Mouse (Mus musculus): ENCODE measurements around the gene Chrnb1. TPM values are rescaled to one million over a fixed set of nuclear protein-coding genes. Genes with fewer than 3 reads are reported as not detected.
A peak's percentile ranks its signal among the peaks of the same experiment; 100 is the strongest.

Chrnb1 gene
- polyA plus RNA-seq, 1 experiment from 2014 or later: 1.5 TPM

DNA sequence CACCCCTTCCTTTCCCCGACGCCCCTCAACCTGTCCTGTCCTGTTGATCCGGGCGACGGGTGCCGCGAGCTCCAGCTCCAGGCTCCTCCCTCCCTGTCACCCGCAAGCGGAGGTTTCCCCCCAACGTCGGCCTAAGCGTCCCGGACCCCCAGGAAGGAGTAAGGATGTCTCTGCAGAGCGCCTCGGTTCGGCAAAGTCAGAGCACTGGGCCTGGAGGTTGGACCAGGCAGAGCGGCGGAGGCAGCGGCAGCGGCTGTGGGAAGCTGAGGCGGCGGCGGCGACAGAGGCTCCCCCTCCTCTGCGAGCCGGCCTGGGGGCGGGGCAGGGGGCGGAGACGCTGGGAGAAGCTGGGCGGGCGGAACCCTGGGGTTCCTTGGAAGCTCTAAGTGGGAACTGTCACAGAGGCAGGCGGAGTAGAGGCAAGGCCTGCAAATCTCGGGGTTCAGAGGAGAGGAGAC lies 6.9 kb upstream of the Chrnb1 start:
- H3K27me3 ChIP-seq (ENCODE audit: poor library complexity, severe bottlenecking): peaks cover 99% of the 10 kb centered on the region
- H3K36me3 ChIP-seq (replicated peaks): no peaks in the 10 kb centered on the region
- DNase-seq (ENCODE audit: extremely low spot score, low spot score): peak; percentile 83
- H3K9me3 ChIP-seq: peaks cover 5% of the 10 kb centered on the region; the same call in 1 of the 2 replicates
- peak overlapping the region; percentile 58 for H3K4me3 ChIP-seq
- peaks cover 69% of the 10 kb centered on the region for H3K4me1 ChIP-seq
- WGBS: under 1% methylated on average over 33 of the region's 33 CpGs
- H3K27ac ChIP-seq: peak overlapping the region; percentile 73

GRCm38 (mm10) chr11:69801379-69801977 lies 5.7 kb upstream of the Chrnb1 start, which contains the start of gene Fgf11:
Gene Fgf11 (minus strand): TSS chr11:69801857.
- H3K4me1 ChIP-seq: peaks cover 69% of the 10 kb centered on the region
- no peak for DNase-seq (ENCODE audit: extremely low spot score, low spot score)
- peaks cover 3% of the 10 kb centered on the region; the same call in 1 of the 2 replicates for H3K9me3 ChIP-seq
- H3K36me3 ChIP-seq (replicated peaks): no peaks in the 10 kb centered on the region
- H3K27me3 ChIP-seq (ENCODE audit: poor library complexity, severe bottlenecking): peaks cover 100% of the 10 kb centered on the region
- WGBS: 1% methylated on average over 33 of the region's 33 CpGs
- peak within 1 kb of the TSS; percentile 95 for H3K27ac ChIP-seq
- peak within 1 kb of the TSS; percentile 58 for H3K4me3 ChIP-seq

GRCm38 (mm10) chr11:69800392-69801197 lies 4.9 kb upstream of the Chrnb1 start:
- peaks cover 75% of the 10 kb centered on the region for H3K4me1 ChIP-seq

GRCm38 (mm10) chr11:69800138-69800391 lies 4.3 kb upstream of the Chrnb1 start:
- no peaks in the 10 kb centered on the region for H3K36me3 ChIP-seq (replicated peaks)
- peak overlapping the region; percentile 95 for H3K27ac ChIP-seq
- peaks cover 75% of the 10 kb centered on the region for H3K4me1 ChIP-seq
- WGBS: 0% methylated on average over 11 of the region's 11 CpGs
- H3K9me3 ChIP-seq: no peaks in the 10 kb centered on the region
- peak overlapping the region; percentile 58 for H3K4me3 ChIP-seq
- peaks cover 97% of the 10 kb centered on the region for H3K27me3 ChIP-seq (ENCODE audit: poor library complexity, severe bottlenecking)
- DNase-seq (ENCODE audit: extremely low spot score, low spot score): no peak

More at GRCm38 (mm10) chr11:69800392-69801197, 4.9 kb upstream of the Chrnb1 start:
- Histone ChIP-seq H3K27me3 (ENCODE audit: poor library complexity, severe bottlenecking) (peaks cover 100% of the 10 kb centered on the region), H3K27ac (peak overlapping the region; percentile 95), H3K9me3 (no peaks in the 10 kb centered on the region), H3K4me3 (peak overlapping the region; percentile 58), H3K36me3 (replicated peaks) (no peaks in the 10 kb centered on the region)
- WGBS: under 1% methylated on average over 36 of the region's 36 CpGs
- DNase-seq (ENCODE audit: extremely low spot score, low spot score): peak; percentile 84

DNA sequence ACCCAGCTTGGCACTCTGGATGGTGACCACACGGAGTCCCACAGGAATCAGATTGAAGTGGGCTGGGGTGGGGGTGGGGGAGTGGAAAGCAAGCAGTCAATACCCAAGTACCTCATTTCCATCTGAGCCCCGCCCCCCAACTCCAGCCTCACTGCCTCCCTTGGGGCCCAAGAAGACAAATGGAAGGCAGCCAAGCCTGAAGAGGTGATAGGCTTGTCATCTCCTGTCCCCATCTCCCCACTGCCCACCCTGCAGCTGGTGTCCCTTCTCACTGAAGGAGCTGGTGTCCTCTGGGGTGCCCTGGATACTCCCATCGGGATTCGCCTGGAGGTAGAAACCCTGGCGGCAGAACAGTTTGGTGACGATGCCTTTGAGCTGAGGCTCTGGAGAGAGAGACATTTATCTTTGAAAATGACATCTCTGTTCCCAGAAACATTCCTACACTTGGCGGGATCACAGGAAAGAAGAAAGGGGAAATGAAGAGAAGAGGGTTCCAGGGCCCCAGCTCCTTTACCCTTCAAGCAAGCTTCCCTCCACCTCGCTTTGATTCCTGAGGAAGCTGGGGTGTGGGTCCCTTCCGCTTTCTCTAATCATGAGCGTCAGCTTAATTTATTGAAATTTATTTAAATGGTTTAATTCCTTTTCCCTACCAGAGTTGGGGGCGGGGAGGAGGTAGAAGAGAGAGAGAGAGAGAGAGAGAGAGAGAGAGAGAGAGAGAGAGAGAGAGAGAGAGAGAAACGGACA lies 3.8 kb upstream of the Chrnb1 start:
- Histone ChIP-seq H3K4me1 (peaks cover 71% of the 10 kb centered on the region), H3K4me3 (peak overlapping the region; percentile 58), H3K36me3 (replicated peaks) (no peaks in the 10 kb centered on the region), H3K9me3 (no peaks in the 10 kb centered on the region), H3K27me3 (ENCODE audit: poor library complexity, severe bottlenecking) (peaks cover 97% of the 10 kb centered on the region), H3K27ac (peak overlapping the region; percentile 95)
- DNase-seq (ENCODE audit: extremely low spot score, low spot score): no peak
- WGBS: 26% methylated on average over 12 of the region's 12 CpGs

DNA sequence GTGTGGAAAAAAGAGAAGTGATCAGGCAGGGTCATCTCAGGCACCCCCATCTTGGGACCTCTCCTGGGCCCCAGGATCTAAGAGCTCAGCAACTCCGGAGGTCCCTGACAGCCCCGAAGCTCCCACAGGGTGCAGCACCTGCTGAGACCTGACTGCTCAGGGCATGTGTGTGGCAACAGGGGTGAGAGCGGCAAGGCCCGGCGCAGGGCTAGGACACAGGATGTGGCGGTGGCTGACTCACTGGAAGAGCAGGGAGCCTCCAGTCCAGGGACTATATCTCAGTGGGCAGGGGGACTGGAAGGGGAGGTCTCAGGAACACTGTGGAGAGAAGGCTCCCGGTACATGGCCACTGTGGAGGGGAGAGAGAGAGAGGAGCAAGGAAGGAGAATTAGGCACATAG lies 2.2 kb upstream of the Chrnb1 start:
- no peak for DNase-seq (ENCODE audit: extremely low spot score, low spot score)
- 73% methylated on average over 7 of the region's 7 CpGs for WGBS
- Histone ChIP-seq H3K4me1 (peaks cover 59% of the 10 kb centered on the region), H3K9me3 (no peaks in the 10 kb centered on the region), H3K36me3 (replicated peaks) (no peaks in the 10 kb centered on the region), H3K4me3 (no peak overlapping the region), H3K27ac (no peak overlapping the region), H3K27me3 (ENCODE audit: poor library complexity, severe bottlenecking) (peaks cover 97% of the 10 kb centered on the region)

DNA sequence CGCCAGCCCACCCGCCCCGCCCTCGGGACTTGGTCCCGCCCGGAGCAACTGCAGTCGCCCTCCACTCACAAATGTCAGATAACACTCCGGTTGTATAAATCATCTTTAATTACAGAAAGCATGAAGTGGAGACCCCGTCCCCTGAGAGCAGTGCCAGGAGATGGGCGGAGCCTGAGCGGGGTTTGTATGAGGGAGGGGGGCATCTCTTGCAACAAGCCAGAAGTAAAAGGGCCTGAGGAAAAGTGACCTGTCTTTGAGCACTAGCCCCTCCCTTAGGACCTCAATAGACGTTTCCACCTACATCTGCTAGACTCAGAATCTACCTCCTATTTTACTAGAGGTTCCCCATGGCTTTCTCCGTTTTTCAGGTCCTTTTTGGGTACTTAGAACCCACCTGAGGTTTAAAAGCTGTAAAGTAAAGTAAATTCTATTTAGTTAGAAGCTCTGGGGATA lies 266 bp upstream of the Chrnb1 start:
- Histone ChIP-seq H3K9me3 (no peaks in the 10 kb centered on the region), H3K27ac (peak overlapping the region; percentile 76), H3K36me3 (replicated peaks) (no peaks in the 10 kb centered on the region), H3K4me3 (peak overlapping the region; percentile 62), H3K4me1 (peaks cover 40% of the 10 kb centered on the region), H3K27me3 (ENCODE audit: poor library complexity, severe bottlenecking) (peaks cover 85% of the 10 kb centered on the region)
- DNase-seq (ENCODE audit: extremely low spot score, low spot score): no peak
- 2% methylated on average over 13 of the region's 13 CpGs for WGBS

DNA sequence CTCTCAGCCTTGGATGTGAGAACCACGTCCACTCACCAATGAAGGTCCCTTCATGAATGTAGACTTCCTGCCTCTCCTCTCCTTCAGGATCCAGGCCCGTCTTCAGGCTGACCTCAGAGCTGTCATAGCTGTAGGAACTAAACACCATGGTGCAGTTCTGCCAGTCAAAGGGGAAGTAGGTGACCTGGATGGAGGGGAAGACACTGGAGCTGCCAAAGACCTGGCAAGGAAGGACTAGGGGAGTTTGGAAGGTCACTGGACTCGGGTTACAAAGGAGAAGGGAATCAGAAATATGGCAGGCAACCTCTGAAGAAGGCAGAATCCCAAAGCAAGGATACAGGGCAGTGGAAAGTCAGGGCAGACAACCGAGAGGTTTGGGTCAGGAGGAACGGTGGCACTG lies 2.3 kb downstream of the Chrnb1 start:
- H3K27ac ChIP-seq: no peak overlapping the region
- H3K4me3 ChIP-seq: no peak overlapping the region
- no peaks in the 10 kb centered on the region for H3K9me3 ChIP-seq
- peaks cover 59% of the 10 kb centered on the region for H3K27me3 ChIP-seq (ENCODE audit: poor library complexity, severe bottlenecking)
- peaks cover 17% of the 10 kb centered on the region for H3K4me1 ChIP-seq
- no peak for DNase-seq (ENCODE audit: extremely low spot score, low spot score)
- H3K36me3 ChIP-seq (replicated peaks): no peaks in the 10 kb centered on the region
- 67% methylated on average over 5 of the region's 5 CpGs for WGBS

GRCm38 (mm10) chr11:69791420-69791819 lies 4.3 kb downstream of the Chrnb1 start:
- H3K27me3 ChIP-seq (ENCODE audit: poor library complexity, severe bottlenecking): peaks cover 39% of the 10 kb centered on the region
- H3K27ac ChIP-seq: no peak overlapping the region
- H3K4me3 ChIP-seq: no peak overlapping the region
- H3K4me1 ChIP-seq: peaks cover 17% of the 10 kb centered on the region
- no peak for DNase-seq (ENCODE audit: extremely low spot score, low spot score)
- no peaks in the 10 kb centered on the region for H3K36me3 ChIP-seq (replicated peaks)
- WGBS: 78% methylated on average over 5 of the region's 5 CpGs
- no peaks in the 10 kb centered on the region for H3K9me3 ChIP-seq

- no peak for DNase-seq (ENCODE audit: extremely low spot score, low spot score)
- Histone ChIP-seq H3K27me3 (ENCODE audit: poor library complexity, severe bottlenecking) (peaks cover 22% of the 10 kb centered on the region), H3K9me3 (no peaks in the 10 kb centered on the region), H3K36me3 (replicated peaks) (no peaks in the 10 kb centered on the region), H3K27ac (no peak overlapping the region), H3K4me1 (peaks cover 4% of the 10 kb centered on the region; the same call in 1 of the 2 replicates), H3K4me3 (no peak overlapping the region)
- WGBS: 66% methylated on average over 5 of the region's 5 CpGs
Observed at GRCm38 (mm10) chr11:69789431-69789830, 6.3 kb downstream of the Chrnb1 start.

- Histone ChIP-seq H3K27me3 (ENCODE audit: poor library complexity, severe bottlenecking) (peaks cover 1% of the 10 kb centered on the region; the same call in 1 of the 2 replicates), H3K36me3 (replicated peaks) (no peaks in the 10 kb centered on the region), H3K4me3 (no peak overlapping the region), H3K9me3 (no peaks in the 10 kb centered on the region), H3K4me1 (no peaks in the 10 kb centered on the region), H3K27ac (no peak overlapping the region)
- 90% methylated on average over 5 of the region's 5 CpGs for WGBS
- DNase-seq (ENCODE audit: extremely low spot score, low spot score): no peak
Observed at GRCm38 (mm10) chr11:69787306-69787705, 8.4 kb downstream of the Chrnb1 start.

GRCm38 (mm10) chr11:69784793-69785272 lies 10.9 kb downstream of the Chrnb1 start:
- peak; percentile 14 for DNase-seq (ENCODE audit: extremely low spot score, low spot score)
- Histone ChIP-seq H3K4me3 (no peak overlapping the region), H3K4me1 (no peaks in the 10 kb centered on the region), H3K27me3 (ENCODE audit: poor library complexity, severe bottlenecking) (peaks cover 3% of the 10 kb centered on the region; the same call in 1 of the 2 replicates), H3K9me3 (no peaks in the 10 kb centered on the region), H3K27ac (no peak overlapping the region), H3K36me3 (replicated peaks) (no peaks in the 10 kb centered on the region)
- WGBS: 47% methylated on average over 15 of the region's 15 CpGs
